Mouse (Mus musculus): Measurements from ENCODE around the gene 1810024B03Rik.

- no peak for TF ChIP-seq CHD2 (IDR thresholded peaks at IDR 0.05; ENCODE audit: low read depth, low read length)
- TF ChIP-seq ZNF384 (IDR thresholded peaks at IDR 0.05; ENCODE audit: low read depth, low read length), result no peak
- no peak for TF ChIP-seq ZC3H11A (IDR thresholded peaks at IDR 0.05; ENCODE audit: borderline replicate concordance, low read depth, low read length)
Observed at GRCm38 (mm10) chr2:127254604-127255134, 46.6 kb upstream of the 1810024B03Rik start.

Data from ES-E14 (cell line).